Mouse (Mus musculus): Measurements from ENCODE around the gene Thsd7b.

DNA sequence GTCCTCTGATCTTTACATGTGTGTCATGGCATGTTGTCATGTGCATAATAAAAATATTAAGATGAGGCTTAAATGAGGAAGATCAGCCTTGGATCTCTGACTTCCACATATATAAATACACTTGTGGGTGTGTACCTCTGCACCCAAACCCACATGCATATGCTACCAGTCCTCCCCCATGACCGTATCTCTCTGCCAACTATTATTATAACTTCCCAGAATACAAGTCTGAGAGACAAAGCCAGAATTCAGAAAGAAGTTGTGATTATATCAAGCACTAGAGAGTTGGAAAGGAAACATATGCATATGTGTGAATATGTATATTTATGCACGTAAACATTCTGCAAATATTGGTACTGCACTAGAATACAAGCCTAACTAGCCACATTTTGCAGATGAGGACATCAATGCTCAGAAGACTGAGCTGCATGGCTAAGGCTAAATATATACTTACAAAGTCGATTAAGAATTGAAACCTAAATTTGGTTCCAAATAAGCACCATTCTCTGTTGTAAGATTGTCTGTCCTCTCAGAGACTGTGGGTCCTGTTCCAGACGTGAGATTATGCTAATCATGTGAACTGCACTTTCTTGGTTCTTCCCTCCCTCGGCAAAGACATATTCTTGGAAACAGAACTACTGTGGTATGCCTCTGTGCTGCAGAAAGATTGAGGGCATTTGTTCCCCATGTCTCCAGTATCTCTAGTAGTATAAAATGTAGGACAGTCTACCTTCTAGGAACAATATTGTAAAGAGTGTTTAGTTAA is 211.3 kb downstream of the Thsd7b start:
- no peak for TF ChIP-seq ZC3H11A (IDR thresholded peaks at IDR 0.05; ENCODE audit: borderline replicate concordance, low read depth, low read length)
- TF ChIP-seq MAFK (IDR thresholded peaks at IDR 0.05; ENCODE audit: insufficient read depth, low read depth, low read length) = no peak
- no peak for TF ChIP-seq HCFC1 (IDR thresholded peaks at IDR 0.05; ENCODE audit: borderline replicate concordance, insufficient read depth, low read length)
- no peak for TF ChIP-seq ZNF384 (IDR thresholded peaks at IDR 0.05; ENCODE audit: low read depth, low read length)

Measured in ES-E14 (cell line).